Mouse (Mus musculus): ENCODE data around the gene Pde7b. TPM values are rescaled to one million over a fixed set of nuclear protein-coding genes. Genes with fewer than 3 reads are reported as not detected.

Gene Pde7b
- polyA plus RNA-seq, 1 experiment from 2014 or later = 4.5 TPM

DNA sequence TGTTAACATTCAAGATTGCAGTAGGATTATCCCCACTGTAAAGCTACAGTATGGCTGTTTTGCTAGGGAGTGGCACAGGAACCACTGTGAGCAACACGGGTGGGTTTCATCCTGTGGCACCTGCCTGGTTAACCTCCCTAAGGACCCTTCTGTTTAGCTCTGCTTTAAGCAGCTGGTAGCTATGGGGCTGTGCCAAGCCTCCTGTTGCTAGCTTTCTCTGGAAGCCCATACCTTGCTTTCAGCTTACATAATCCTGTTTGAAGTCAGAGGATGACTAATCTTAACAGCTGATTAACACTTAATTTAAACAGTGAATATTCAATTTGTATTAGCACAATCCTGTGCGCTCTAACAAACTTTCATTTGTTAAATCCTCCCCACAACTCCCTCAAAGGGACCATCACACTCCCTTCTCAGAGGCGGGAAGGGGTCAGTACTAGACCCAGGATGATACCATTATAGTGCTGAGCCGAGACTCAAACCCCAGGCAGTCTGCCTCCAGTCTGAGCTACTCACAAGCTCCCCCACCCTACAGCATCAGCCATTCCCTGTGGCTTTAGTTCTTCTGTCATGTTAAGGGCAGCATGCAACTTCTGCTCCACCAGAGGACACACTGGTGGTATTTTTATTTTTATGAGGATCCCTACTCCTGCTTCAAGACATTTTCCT lies 362.3 kb downstream of the Pde7b start:
- no peak overlapping the region for H3K9ac ChIP-seq (replicated peaks; ENCODE audit: low read depth, low read length)
- no peaks in the 10 kb centered on the region for H3K27me3 ChIP-seq (replicated peaks; ENCODE audit: control insufficient read depth, insufficient read depth, low read length)
- H3K36me3 ChIP-seq (ENCODE audit: control insufficient read depth, insufficient read depth) = no peaks in the 10 kb centered on the region
- H3K9me3 ChIP-seq (ENCODE audit: control insufficient read depth, low read length) = no peaks in the 10 kb centered on the region
- ATAC-seq = 0 out of 2 replicates have a peak, but pooled peaks have one; percentile 22
- 60% methylated on average over 4 of the region's 4 CpGs for WGBS
- H3K4me1 ChIP-seq (replicated peaks; ENCODE audit: control insufficient read depth, insufficient read depth, low read length) = no peaks in the 10 kb centered on the region
- no peak overlapping the region for H3K4me3 ChIP-seq (replicated peaks; ENCODE audit: low read length)
- H3K4me2 ChIP-seq (ENCODE audit: low read length) = no peak overlapping the region
- no peak overlapping the region for H3K27ac ChIP-seq (ENCODE audit: low read length)

DNA sequence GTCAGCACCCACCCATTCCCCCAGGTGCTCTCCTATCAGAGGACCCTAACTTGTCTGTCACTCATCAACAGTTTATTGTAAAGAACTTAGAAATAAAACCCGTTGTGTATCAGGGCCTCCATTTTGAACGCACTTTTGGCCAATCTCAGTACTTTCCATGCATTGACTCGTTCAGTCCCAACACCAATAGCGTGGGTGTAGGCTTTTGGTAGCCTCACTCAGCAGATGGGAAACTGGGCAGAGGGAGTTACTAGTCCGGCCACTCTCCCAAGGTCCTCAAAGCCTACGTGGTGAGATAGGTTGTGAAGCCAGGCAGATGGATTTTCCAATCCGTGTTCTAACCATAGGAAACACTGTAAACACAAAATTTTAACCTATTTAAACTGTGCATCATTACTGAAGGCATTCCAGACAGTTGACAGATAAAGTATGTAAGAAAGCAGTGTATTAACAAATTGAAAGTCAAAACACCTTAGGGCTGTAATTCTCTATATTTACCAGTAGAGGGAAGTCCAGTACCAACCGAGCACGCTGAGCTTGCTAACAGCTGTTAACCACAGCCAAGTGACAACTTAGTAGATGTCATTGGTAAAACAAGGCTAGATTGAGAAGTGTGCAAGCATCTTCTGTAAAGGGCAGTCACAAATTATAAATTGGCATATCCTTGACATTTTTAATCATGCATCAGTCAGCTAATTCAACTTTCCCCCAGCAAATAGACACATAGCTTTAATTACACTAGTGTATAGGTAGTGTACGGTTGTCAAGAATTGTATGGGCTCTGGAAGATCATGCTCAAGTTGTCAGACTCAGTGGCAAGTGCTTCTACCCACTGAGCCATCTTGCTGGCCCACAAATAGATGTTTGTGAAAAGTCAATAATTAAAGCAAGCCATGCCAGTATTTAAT lies 363.1 kb downstream of the Pde7b start:
- H3K4me2 ChIP-seq (ENCODE audit: low read length) = no peak overlapping the region
- H3K9ac ChIP-seq (replicated peaks; ENCODE audit: low read depth, low read length) = no peak overlapping the region
- ATAC-seq = peak; percentile 74
- WGBS = 66% methylated on average over 10 of the region's 10 CpGs
- H3K27me3 ChIP-seq (replicated peaks; ENCODE audit: control insufficient read depth, insufficient read depth, low read length) = no peaks in the 10 kb centered on the region
- no peaks in the 10 kb centered on the region for H3K4me1 ChIP-seq (replicated peaks; ENCODE audit: control insufficient read depth, insufficient read depth, low read length)
- H3K36me3 ChIP-seq (ENCODE audit: control insufficient read depth, insufficient read depth) = no peaks in the 10 kb centered on the region
- no peak overlapping the region for H3K4me3 ChIP-seq (replicated peaks; ENCODE audit: low read length)
- H3K27ac ChIP-seq (ENCODE audit: low read length) = no peak overlapping the region
- no peaks in the 10 kb centered on the region for H3K9me3 ChIP-seq (ENCODE audit: control insufficient read depth, low read length)

DNA sequence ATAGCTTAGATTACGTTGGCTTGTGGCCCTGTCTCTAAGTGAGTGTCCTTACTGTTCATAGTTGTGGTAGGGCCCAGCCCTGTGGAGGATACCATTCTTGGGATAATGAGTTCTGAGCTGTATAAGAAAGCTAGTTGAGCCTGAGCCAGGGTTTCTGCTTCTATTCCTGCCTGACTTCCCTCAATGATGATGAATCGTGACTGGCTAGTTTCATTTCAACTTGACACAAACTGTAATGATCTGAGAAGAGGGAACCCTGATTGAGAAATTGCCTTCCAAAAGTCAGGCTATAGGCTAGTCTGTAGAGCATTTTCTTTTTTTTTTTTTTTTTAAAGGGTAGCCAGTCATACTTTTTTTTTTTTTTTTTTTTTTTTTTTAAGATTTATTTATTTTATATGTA lies 376.0 kb downstream of the Pde7b start:
- no peak overlapping the region for H3K9ac ChIP-seq (replicated peaks; ENCODE audit: low read depth, low read length)
- H3K9me3 ChIP-seq (ENCODE audit: control insufficient read depth, low read length) = no peaks in the 10 kb centered on the region
- peaks cover 11% of the 10 kb centered on the region for H3K36me3 ChIP-seq (ENCODE audit: control insufficient read depth, insufficient read depth)
- H3K27ac ChIP-seq (ENCODE audit: low read length) = no peak overlapping the region
- no peak for ATAC-seq
- peaks cover 10% of the 10 kb centered on the region for H3K4me1 ChIP-seq (replicated peaks; ENCODE audit: control insufficient read depth, insufficient read depth, low read length)
- WGBS = 94% methylated on average over 2 of the region's 2 CpGs
- no peak overlapping the region for H3K4me3 ChIP-seq (replicated peaks; ENCODE audit: low read length)
- no peak overlapping the region for H3K4me2 ChIP-seq (ENCODE audit: low read length)
- H3K27me3 ChIP-seq (replicated peaks; ENCODE audit: control insufficient read depth, insufficient read depth, low read length) = no peaks in the 10 kb centered on the region

Other genes with a start within 250 kb of the Pde7b start
- gene Ahi1, start 227.5 kb upstream of the Pde7b start, polyA plus RNA-seq (2015; fragmentation: Nextera tagmentation; extraction: Ambion mirVana) = 62.4 and 79.6 TPM in 2 replicates

Measured in forebrain, embryonic 16.5 days (tissue).